Mouse (Mus musculus) brain, embryonic 14.5 days (tissue): ENCODE data around the gene Mpzl1. TPM values are rescaled to one million over a fixed set of nuclear protein-coding genes. Genes with fewer than 3 reads are reported as not detected.
A peak's percentile ranks its signal among the peaks of the same experiment; 100 is the strongest.

Experiments
- DNase-seq: peaks from one replicate; pipeline ENCODE4 v3.0.0-alpha.2; 2011; ENCODE audit warnings: low read depth
- CTCF ChIP-seq: fragments of 200-500 bp; IDR thresholded peaks from 2 replicates; pipeline ENCODE4 v1.5.1; 2012; ENCODE audit warnings: inconsistent platforms, mild to moderate bottlenecking, moderate library complexity, borderline replicate concordance; ENCODE audit not compliant: insufficient read depth, insufficient read length; ENCODE audit errors: extremely low read depth
- POLR2A ChIP-seq: fragments of 200-500 bp; IDR thresholded peaks from 2 replicates; pipeline ENCODE4 v1.6.1; 2012; ENCODE audit warnings: mild to moderate bottlenecking, inconsistent platforms, borderline replicate concordance; ENCODE audit not compliant: poor library complexity, insufficient read depth, insufficient read length, severe bottlenecking; ENCODE audit errors: extremely low read depth
- polyA plus RNA-seq: library from polyadenylated mRNA; depleted of rRNA; stranded (reverse); fragments of >200 nt; gene quantifications from 2 replicates; pipeline ENCODE4 v1.2.3, GENCODE M21; 2012

Gene Mpzl1
- polyA plus RNA-seq, 1 experiment: 142 TPM

DNA sequence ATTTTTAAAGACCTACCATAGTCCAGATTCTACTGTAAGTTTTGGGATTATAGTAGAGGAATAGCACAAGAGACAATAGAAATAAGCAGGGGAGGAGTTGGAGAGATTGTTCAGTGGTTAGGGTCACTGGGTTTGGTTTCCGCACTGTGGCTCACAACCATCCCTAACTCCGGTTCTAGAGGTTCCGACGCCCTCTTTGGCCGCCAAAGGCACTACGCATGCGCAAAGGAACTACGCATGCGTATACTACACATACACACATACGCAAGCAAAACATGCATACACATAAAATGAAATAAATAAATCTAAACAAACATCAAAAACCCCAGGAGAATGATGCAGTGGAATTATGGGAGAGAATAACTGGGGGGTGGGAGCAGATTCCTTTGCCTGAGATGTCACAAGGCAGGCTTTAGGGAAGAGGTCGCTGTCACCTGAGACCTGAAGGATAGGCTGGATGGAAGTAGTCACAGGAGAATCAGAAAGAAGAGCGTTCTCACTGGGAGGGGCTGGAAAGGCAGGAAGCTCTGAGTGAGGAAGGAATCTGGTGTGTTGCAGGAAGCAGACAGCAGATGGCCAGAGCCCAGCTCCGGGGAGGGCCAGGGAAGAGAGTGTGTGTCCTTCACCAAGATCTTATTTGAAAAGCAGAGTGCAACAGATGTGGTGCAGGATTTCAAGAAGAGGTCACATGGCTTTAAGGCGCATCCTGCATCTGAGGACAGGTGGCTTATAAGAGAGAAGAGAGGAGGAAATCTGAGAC lies 19.0 kb upstream of the Mpzl1 start:
- no peak for DNase-seq
- no peak for TF ChIP-seq POLR2A
- no peak for TF ChIP-seq CTCF

DNA sequence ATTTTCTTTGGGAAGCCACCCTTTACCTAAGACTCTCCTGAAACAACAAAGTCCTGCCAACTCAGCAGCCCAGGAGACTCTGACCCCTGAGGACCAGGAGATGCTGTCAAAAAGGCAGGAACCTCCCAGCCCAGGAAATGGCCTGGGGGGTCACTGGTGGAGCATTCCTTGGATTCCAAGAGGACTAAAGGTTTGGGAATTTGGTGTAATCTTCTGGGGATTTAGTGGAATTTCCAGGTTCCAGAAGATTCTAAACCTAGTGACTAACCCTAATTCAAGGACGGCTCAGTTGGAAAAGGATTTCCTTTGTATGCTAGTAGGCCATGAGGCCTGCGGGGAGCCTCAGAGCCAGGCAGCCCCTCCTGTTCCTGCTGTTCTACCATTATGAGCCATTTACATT lies 18.2 kb upstream of the Mpzl1 start:
- TF ChIP-seq CTCF: no peak

DNA sequence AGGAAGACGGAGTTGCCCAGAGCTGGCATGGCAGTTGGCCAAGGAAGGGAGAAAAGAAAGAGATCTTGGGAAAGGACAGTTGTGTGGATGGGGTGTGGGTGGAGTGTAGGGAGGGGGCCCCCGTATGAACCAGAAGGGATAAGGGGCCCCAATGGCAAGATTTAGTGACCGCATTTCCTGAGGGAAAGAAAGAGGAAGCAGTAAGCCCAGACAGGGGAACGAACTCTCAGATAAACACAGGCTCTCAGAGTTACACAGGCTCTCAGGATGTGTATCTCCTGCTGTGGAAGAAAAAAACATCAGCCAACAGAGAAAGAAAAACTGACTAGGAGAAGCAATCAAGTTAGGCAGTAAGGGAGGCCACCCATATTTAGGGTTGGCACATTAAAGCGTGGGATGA lies 16.8 kb upstream of the Mpzl1 start:
- TF ChIP-seq POLR2A (no peak), CTCF (no peak)
- no peak for DNase-seq

More for the DNA sequence above, 18.2 kb upstream of the Mpzl1 start:
- no peak for DNase-seq

DNA sequence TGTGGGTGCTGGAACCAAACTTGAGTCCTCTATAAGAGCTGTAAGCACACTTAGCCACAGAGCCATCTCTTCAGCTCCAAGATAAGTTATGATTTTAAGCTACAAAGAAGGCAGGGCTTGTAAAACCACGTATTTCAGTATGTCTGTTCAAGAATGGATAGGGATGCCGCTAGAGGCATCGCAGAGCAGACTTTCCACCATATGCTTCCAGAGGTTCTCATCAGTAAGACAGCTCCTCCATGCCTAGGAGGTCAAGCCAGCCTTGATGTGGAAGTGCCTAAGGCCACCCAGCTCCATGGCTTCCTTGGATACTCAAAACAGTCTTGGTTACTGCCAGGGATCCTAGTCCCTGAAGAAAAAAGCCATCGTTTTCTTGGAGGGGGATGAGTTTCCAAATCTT lies 10.8 kb upstream of the Mpzl1 start:
- DNase-seq: no peak
- no peak for TF ChIP-seq POLR2A
- no peak for TF ChIP-seq CTCF

DNA sequence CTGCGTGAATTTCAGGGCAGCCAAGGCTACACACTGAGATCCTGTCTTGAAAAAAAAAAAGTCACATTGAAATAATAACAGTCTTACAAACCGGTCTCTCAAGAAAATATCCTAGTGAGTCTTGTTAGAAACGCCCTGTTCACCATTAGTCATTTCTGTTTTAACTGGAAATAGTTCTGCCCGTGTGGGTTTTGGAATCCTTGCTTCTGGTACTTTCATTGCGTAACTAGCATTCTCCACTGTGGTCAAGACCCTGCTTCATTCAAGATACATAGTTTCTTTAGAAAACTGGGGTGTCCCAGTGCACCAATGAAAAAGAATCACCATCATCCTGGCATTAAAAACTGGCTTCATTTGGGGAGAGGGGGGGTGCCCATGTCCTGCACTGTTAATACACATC lies 9.4 kb upstream of the Mpzl1 start:
- DNase-seq: no peak
- TF ChIP-seq POLR2A: no peak
- no peak for TF ChIP-seq CTCF

DNA sequence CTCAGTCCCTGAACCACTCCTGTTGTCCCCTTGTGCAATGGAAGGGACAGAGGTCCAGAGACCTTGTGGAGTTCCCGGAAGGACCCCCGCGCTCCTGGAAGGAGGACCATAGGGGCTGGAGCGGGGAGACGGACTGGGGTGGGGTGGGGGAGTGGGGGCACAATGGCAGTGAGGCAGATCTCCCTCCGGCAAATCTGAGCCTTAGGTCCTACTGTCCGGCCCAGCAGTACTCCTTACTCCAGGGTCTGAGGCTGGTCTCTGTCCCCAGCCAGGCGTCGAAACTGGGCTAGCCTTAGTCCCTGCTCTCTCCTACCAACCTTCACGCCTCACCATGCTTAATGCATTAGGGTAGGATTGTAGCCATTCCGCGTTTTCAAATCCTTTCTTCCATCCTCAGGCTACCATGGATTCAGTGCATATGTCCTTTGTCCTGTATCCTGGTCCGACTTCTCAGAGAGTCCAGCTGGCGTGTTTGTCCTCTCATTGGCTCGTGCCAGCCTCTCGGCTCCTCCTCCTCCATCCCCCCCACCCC lies 8.5 kb upstream of the Mpzl1 start:
- DNase-seq: peak; percentile 88
- TF ChIP-seq CTCF (no peak), POLR2A (peak; percentile 63; the same call in 1 of the 2 replicates)

DNA sequence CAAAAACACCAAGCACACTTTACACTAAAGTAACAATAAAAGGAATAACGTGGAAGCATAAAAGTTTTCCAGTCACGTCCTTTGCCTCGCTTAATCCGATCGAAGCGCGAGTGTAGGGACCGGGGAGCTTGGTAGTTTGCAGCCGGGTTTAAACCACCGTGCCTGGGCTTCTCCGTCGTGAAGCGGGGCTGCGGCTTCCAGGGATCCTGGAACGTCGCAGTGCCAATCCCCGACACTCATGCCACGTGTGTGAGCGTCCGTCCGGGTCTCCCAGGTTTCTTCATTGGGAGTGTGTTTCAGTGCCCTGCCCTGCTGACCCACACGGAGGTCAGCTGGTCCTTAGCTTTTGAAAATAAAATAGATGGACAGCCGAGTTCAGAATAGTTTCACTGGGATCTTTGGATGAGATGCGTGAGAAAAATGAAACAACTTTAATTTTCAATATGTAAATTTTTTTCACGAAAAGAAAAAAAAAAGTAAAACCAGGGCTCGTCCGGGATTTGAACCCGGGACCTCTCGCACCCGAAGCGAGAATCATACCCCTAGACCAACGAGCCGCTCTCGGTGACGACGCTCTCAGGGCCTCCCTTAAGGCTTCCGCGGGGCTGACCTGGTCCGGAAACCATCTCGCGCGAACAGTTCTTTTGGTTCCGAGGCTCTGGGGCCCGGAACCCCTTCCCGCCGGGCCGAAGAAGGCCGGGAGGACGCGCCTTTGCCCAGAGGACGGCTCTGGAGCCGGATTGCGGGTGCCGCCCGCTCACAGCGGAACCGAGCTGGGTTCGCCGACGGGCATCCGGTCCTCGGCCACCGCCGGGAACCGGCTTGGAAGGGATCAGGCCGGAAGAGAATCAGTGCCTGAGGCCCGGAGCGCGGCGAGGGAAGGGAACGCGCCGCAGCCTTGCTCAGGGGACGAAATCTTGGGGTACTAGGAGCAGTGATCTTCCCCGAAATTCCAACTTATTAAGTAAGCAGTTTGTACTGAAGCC lies 7.7 kb upstream of the Mpzl1 start:
- TF ChIP-seq POLR2A (peak; percentile 20; the same call in 1 of the 2 replicates), CTCF (no peak)
- peak; percentile 86 for DNase-seq

DNA sequence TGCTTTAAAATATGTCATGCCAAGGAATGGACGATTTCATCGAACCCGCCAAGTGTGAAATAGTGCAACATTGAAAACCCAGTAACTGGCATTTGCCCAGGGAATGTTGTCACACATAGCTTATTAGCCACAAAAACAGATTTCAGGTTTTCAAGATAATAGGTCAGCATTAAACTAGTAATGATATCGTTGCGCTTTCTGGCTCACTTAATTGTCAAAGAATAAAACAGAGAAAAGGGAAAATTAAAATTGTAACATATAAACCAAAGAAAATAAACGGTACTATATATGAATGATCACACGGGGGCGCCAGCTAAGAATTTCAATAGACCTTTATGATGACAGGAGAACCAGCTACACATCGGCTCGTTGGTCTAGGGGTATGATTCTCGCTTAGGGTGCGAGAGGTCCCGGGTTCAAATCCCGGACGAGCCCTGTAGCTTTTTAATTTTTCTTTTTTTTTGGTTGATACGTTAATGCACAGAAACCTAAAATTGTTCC lies 7.0 kb upstream of the Mpzl1 start:
- TF ChIP-seq POLR2A: no peak
- peak; percentile 44; the same call in 1 of the 2 replicates for TF ChIP-seq CTCF
- DNase-seq: peak; percentile 87

DNA sequence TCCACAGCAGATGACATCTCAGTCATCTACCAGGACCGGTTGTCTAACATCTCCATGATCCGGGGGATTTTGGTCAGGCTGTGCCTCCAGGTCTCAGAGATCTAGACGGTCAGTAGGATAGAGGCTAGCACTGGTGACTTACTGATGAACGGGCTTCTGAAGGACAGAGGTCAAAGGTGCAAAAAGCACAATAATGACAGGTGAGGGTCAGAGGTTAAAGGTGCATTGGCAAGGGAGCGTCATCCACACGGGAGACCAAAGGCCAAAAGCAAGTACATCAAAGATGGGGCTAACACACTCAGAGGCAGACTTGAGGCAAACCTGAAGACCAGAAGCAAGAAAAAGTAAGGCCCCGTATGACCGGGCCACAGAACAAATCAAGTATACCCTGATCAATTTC lies 2.0 kb upstream of the Mpzl1 start:
- no peak for DNase-seq
- TF ChIP-seq POLR2A: no peak
- no peak for TF ChIP-seq CTCF

DNA sequence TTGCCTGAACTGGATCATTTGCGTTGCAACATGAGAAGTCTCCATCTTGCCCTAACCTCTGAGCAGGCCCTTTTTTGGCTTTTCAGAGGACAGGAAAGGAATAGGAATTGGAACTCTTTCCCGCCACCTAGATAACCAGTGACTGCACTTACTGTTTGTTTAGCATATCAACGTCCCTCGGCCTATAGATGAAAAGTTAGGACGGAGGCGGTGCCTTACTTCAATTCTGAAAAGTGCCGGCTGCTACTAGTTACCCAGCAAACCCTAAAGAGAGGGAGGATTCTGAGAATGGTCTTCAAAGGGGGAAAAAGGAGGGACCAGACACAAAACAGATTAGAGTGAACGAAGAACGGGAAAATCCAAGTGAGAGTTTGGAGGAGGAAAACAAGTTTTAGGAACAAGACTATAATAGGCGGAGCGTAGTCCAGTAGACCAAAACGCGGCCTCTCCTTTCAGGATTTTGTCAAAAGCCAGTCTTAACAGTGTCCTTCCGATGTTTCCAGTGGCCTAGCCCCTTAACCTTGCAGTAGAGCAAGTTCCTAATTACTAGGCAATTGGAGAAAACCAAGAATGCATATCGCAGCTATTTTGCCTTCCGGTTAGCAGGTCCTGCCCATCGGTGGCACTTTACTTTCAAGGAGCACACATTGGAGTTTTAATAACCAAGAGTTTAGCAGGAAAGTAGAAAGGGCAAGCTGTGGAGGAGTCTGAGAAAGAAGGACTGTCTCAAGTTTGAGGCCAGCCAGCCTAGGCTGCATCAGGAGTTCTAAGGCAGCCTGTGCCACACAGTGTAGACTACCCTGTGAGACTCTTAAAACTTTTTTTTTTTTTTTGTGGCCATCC lies 938 bp upstream of the Mpzl1 start:
- TF ChIP-seq POLR2A: no peak
- TF ChIP-seq CTCF: no peak
- DNase-seq: no peak
